Mouse (Mus musculus) C2C12 (cell line): ENCODE data around the gene Tas2r143. TPM values are rescaled to one million over a fixed set of nuclear protein-coding genes. Genes with fewer than 3 reads are reported as not detected.

Source experiments
- H3K27me3 ChIP-seq: one replicate; pipeline ENCODE4 v1.6.1; 2011; ENCODE audit not compliant: control insufficient read depth, insufficient read depth, insufficient read length
- H3K36me3 ChIP-seq: one replicate; pipeline ENCODE4 v1.6.1; 2011; ENCODE audit not compliant: control insufficient read depth, insufficient read depth
- H3K4me3 ChIP-seq: one replicate; pipeline ENCODE4 v1.5.1; 2011; ENCODE audit warnings: mild to moderate bottlenecking, control low read depth; ENCODE audit not compliant: poor library complexity, insufficient read depth, severe bottlenecking
- H3K79me2 ChIP-seq: one replicate; pipeline ENCODE4 v1.6.1; 2011; ENCODE audit not compliant: control insufficient read depth, insufficient read depth
- H3K79me3 ChIP-seq: one replicate; pipeline ENCODE4 v1.6.1; 2011; ENCODE audit warnings: low read depth, control low read depth
- H3ac ChIP-seq: one replicate; pipeline ENCODE3; 2011; ENCODE audit warnings: low read depth; ENCODE audit not compliant: control insufficient read depth, insufficient read length
- CEBPB ChIP-seq: IDR thresholded peaks from one replicate; pipeline ENCODE4 v1.6.1; 2011; ENCODE audit warnings: low read depth, mild to moderate bottlenecking, control low read depth, moderate library complexity
- CTCF ChIP-seq: IDR thresholded peaks from one replicate; pipeline ENCODE4 v1.5.1; 2011; ENCODE audit not compliant: control insufficient read depth, insufficient read depth, insufficient read length
- FOSL1 ChIP-seq: IDR thresholded peaks from one replicate; pipeline ENCODE4 v1.8.0; 2011; ENCODE audit warnings: mild to moderate bottlenecking, low read length; ENCODE audit not compliant: poor library complexity, insufficient read depth, severe bottlenecking
- MAX ChIP-seq: IDR thresholded peaks from one replicate; pipeline ENCODE4 v1.6.1; 2011; ENCODE audit warnings: mild to moderate bottlenecking, control low read depth
- MYOD1 ChIP-seq: IDR thresholded peaks from one replicate; pipeline ENCODE4 v1.6.1; 2011; ENCODE audit warnings: low read depth; ENCODE audit not compliant: control insufficient read depth, insufficient read length
- MYOG ChIP-seq: IDR thresholded peaks from one replicate; pipeline ENCODE4 v1.6.1; 2011; ENCODE audit not compliant: control insufficient read depth, insufficient read length; ENCODE audit errors: extremely low read depth
- USF1 ChIP-seq: IDR thresholded peaks from one replicate; pipeline ENCODE4 v1.6.1; 2011; ENCODE audit warnings: low read depth, mild to moderate bottlenecking, control low read depth, moderate library complexity
- polyA plus RNA-seq: library from polyadenylated mRNA; unstranded; fragments of >200 nt; fragmentation: generic; extraction: Trizol; gene quantifications from one replicate; pipeline ENCODE4 v1.2.1, GENCODE M21; 2012; ENCODE audit warnings: missing spikeins

Gene Tas2r143
- polyA plus RNA-seq, 1 experiment = not detected

DNA sequence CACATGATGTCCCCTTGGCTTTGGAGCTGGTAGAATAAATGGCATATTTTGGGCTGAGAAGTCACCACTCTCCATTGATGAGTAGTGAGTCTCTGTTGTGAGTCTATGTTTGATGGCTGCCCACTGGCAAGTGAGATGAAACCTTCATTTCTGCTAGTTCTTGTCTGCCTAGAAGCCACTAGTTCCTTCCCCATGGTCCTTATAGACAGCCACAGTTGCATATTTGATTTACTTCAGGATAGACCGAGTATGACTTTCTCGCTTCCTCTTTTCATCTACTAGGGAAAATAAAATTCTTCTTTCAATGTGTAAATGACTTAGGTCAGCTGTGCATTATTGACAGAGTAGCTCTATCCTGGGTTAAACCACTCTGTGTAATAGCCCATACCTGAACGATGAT is 24.4 kb downstream of the Tas2r143 start:
- no peak overlapping the region for H3K4me3 ChIP-seq
- no peak for TF ChIP-seq CTCF
- TF ChIP-seq MYOG = no peak
- no peak for TF ChIP-seq MYOD1
- no peak for TF ChIP-seq CEBPB
- TF ChIP-seq MAX = no peak
- TF ChIP-seq FOSL1 = no peak
- no peak for TF ChIP-seq USF1
- H3K36me3 ChIP-seq = no peaks in the 10 kb centered on the region
- no peaks in the 10 kb centered on the region for H3K79me3 ChIP-seq
- no peaks in the 10 kb centered on the region for H3K79me2 ChIP-seq
- H3K27me3 ChIP-seq = no peaks in the 10 kb centered on the region
- no peak overlapping the region for H3ac ChIP-seq

DNA sequence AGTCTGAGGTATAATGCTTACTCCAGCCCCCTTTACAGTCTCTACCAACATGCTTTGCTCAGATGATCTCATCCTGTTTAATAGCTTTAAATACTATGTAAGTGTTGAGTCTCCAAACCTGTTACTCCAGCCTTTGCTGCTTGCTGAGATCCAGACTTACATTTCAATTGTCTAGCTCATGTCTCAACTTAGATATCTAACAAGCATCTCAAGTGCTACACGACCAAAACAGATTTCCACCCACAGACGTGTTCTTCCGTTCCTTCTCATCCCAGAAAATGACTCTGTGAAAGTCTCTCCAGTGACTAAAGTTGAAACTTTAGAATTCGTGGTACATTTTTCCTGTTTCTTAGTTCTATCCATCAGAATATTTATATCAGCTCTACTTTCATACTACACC is 26.3 kb downstream of the Tas2r143 start:
- H3K79me3 ChIP-seq = no peaks in the 10 kb centered on the region
- no peaks in the 10 kb centered on the region for H3K79me2 ChIP-seq
- no peaks in the 10 kb centered on the region for H3K36me3 ChIP-seq
- no peaks in the 10 kb centered on the region for H3K27me3 ChIP-seq
- no peak overlapping the region for H3K4me3 ChIP-seq
- H3ac ChIP-seq = no peak overlapping the region
- TF ChIP-seq FOSL1 (no peak), MYOG (no peak), MYOD1 (no peak), USF1 (no peak), CTCF (no peak), CEBPB (no peak), MAX (no peak)

DNA sequence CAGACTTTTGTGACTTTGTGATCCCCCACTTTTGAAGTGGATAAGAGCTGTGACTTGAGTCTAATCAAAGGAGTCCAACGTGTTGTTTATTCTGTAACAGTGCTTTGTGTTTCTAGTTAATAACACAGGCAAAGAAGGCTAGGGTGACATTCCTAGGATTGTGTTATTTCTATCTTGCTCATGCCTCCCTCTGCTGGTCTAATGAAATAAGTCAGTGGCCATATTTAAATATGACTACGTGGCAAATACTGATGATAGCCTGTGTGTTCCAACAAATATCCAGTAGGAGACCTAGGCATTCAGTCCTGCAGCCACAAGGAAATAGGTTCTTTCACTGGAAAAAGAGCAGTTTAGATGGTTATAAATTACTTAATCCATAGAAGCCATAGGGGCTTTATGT is 33.5 kb downstream of the Tas2r143 start:
- no peak overlapping the region for H3K4me3 ChIP-seq
- no peaks in the 10 kb centered on the region for H3K79me2 ChIP-seq
- no peak overlapping the region for H3ac ChIP-seq
- TF ChIP-seq MAX = no peak
- TF ChIP-seq CEBPB = no peak
- no peak for TF ChIP-seq FOSL1
- TF ChIP-seq MYOG = no peak
- no peak for TF ChIP-seq USF1
- no peak for TF ChIP-seq MYOD1
- no peak for TF ChIP-seq CTCF
- H3K36me3 ChIP-seq = no peaks in the 10 kb centered on the region
- H3K27me3 ChIP-seq = no peaks in the 10 kb centered on the region
- no peaks in the 10 kb centered on the region for H3K79me3 ChIP-seq

DNA sequence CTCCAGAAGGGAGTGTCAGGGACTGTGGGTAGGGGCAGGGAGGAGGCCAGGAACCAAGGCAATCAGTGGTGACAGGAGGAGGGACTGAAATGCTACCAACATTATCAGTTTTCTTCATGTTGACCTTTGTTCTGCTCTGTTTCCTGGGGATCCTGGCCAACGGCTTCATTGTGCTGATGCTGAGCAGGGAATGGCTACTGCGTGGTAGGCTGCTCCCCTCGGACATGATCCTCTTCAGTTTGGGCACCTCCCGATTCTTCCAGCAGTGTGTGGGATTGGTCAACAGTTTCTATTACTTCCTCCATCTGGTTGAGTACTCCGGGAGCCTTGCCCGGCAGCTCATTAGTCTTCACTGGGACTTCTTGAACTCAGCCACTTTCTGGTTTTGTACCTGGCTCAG is 34.4 kb downstream of the Tas2r143 start, which contains the start of gene Tas2r126:
Tas2r126 (plus strand) TSS at position 90 of the 400 bp plus-strand sequence.
- Histone ChIP-seq H3K4me3 (no peak within 1 kb of the TSS), H3ac (no peak within 1 kb of the TSS), H3K36me3 (no peaks in the 10 kb centered on the region), H3K27me3 (no peaks in the 10 kb centered on the region), H3K79me2 (no peaks in the 10 kb centered on the region), H3K79me3 (no peaks in the 10 kb centered on the region)
- TF ChIP-seq MYOD1 (no peak), USF1 (no peak), CTCF (no peak), MYOG (no peak), MAX (no peak), CEBPB (no peak), FOSL1 (no peak)

DNA sequence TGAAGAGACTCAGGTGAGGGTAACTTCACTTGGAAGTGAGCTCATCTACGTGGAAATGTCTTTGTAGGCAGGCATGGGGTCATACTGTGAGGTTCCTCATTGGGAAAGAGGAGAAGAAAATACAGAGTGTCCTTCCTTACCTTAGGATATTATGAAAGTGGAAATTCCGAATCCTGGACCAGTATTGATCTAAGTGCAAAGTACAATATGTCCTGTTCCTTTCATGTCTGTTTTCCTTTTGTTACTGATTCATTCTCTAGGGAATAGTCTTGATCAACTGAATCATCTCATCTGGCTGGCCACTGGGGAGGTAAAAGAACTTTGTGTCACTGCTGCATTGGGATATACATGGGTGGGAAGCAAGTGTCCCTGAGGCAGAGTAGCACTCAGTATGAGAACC is 35.5 kb downstream of the Tas2r143 start:
- Histone ChIP-seq H3K27me3 (no peaks in the 10 kb centered on the region), H3K4me3 (no peak overlapping the region), H3K79me3 (no peaks in the 10 kb centered on the region), H3K36me3 (no peaks in the 10 kb centered on the region), H3K79me2 (no peaks in the 10 kb centered on the region), H3ac (no peak overlapping the region)
- TF ChIP-seq CEBPB (no peak), CTCF (no peak), MAX (no peak), MYOG (no peak), FOSL1 (no peak), MYOD1 (no peak), USF1 (no peak)

DNA sequence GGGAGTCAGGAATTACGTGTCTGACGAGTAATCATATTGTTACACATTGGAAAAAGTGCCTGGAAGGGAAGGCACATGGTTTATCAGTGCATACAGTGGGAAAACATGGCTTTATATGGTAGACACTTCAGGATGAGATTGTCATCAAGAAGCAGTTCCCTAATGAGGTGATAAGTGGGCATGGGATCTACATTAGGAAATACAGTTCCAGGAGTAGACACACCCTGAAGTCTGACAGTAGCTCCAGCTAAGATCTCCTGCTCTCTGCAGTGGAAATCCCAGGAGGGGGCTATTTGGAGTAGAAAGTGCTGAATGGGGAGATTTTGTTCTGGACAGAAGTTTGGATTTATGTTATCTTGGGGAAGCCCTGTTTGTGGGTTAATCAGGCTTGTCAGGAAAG is 41.4 kb downstream of the Tas2r143 start:
- H3K4me3 ChIP-seq = no peak overlapping the region
- no peaks in the 10 kb centered on the region for H3K79me3 ChIP-seq
- TF ChIP-seq CEBPB = no peak
- no peak for TF ChIP-seq CTCF
- no peak for TF ChIP-seq MAX
- no peak for TF ChIP-seq FOSL1
- TF ChIP-seq MYOG = no peak
- TF ChIP-seq MYOD1 = no peak
- no peaks in the 10 kb centered on the region for H3K27me3 ChIP-seq
- H3K36me3 ChIP-seq = no peaks in the 10 kb centered on the region
- no peak overlapping the region for H3ac ChIP-seq
- H3K79me2 ChIP-seq = no peaks in the 10 kb centered on the region
